Mouse (Mus musculus): ENCODE measurements around the gene Tmem88b. TPM values are rescaled to one million over a fixed set of nuclear protein-coding genes. Genes with fewer than 3 reads are reported as not detected.

The Tmem88b gene
- total and polyA plus RNA-seq, 2 experiments from 2014 or later, result 2.9 to 4.2 TPM

- no peak overlapping the region for H3K9ac ChIP-seq (replicated peaks; ENCODE audit: low read depth, low read length)
- DNase-seq (ENCODE audit: low spot score) (no peak), ATAC-seq (ENCODE audit: insufficient read depth, low read depth) (no peak)
- 86% methylated on average over 4 of the region's 4 CpGs for WGBS
- H3K9me3 ChIP-seq (replicated peaks; ENCODE audit: control insufficient read depth, low read length), result no peaks in the 10 kb centered on the region
- H3K4me2 ChIP-seq (ENCODE audit: low read depth, low read length), result no peak overlapping the region
- H3K36me3 ChIP-seq (replicated peaks; ENCODE audit: control insufficient read depth, insufficient read depth, low read length), result no peaks in the 10 kb centered on the region
- H3K4me3 ChIP-seq (ENCODE audit: low read depth, low read length), result no peak overlapping the region
- H3K27ac ChIP-seq (ENCODE audit: low read depth), result no peak overlapping the region
- no peaks in the 10 kb centered on the region for H3K27me3 ChIP-seq (ENCODE audit: control insufficient read depth, insufficient read depth, low read length)
- TF ChIP-seq EP300 (IDR thresholded peaks at IDR 0.05; ENCODE audit: low read depth) (no peak), CTCF (IDR thresholded peaks at IDR 0.05; ENCODE audit: low read depth) (no peak)
- H3K4me1 ChIP-seq (ENCODE audit: control insufficient read depth, insufficient read depth), result peaks cover 34% of the 10 kb centered on the region
Measured at GRCm38 (mm10) chr4:155779498-155779897, 6.2 kb downstream of the Tmem88b start.

GRCm38 (mm10) chr4:155777816-155778215, 7.9 kb downstream of the Tmem88b start:
- DNase-seq (ENCODE audit: low spot score), result no peak
- H3K4me3 ChIP-seq (ENCODE audit: low read depth, low read length), result no peak overlapping the region
- H3K36me3 ChIP-seq (replicated peaks; ENCODE audit: control insufficient read depth, insufficient read depth, low read length), result no peaks in the 10 kb centered on the region
- TF ChIP-seq CTCF (IDR thresholded peaks at IDR 0.05; ENCODE audit: low read depth), result no peak
- no peak for TF ChIP-seq EP300 (IDR thresholded peaks at IDR 0.05; ENCODE audit: low read depth)
- H3K9ac ChIP-seq (replicated peaks; ENCODE audit: low read depth, low read length), result no peak overlapping the region
- ATAC-seq (ENCODE audit: insufficient read depth, low read depth), result no peak
- H3K4me2 ChIP-seq (ENCODE audit: low read depth, low read length), result no peak overlapping the region
- peaks cover 29% of the 10 kb centered on the region for H3K4me1 ChIP-seq (ENCODE audit: control insufficient read depth, insufficient read depth)
- H3K27ac ChIP-seq (ENCODE audit: low read depth), result peak overlapping the region; percentile 58
- no peaks in the 10 kb centered on the region; the same call in 1 of the 2 replicates for H3K27me3 ChIP-seq (ENCODE audit: control insufficient read depth, insufficient read depth, low read length)
- no peaks in the 10 kb centered on the region for H3K9me3 ChIP-seq (replicated peaks; ENCODE audit: control insufficient read depth, low read length)
- WGBS, result 27% methylated on average over 2 of the region's 2 CpGs

GRCm38 (mm10) chr4:155776704-155777335, 8.9 kb downstream of the Tmem88b start:
- peak overlapping the region; percentile 61 for H3K27ac ChIP-seq (ENCODE audit: low read depth)
- ATAC-seq (ENCODE audit: insufficient read depth, low read depth) (no peak), DNase-seq (ENCODE audit: low spot score) (no peak)
- peaks cover 29% of the 10 kb centered on the region for H3K4me1 ChIP-seq (ENCODE audit: control insufficient read depth, insufficient read depth)
- 61% methylated on average over 2 of the region's 2 CpGs for WGBS
- H3K4me3 ChIP-seq (ENCODE audit: low read depth, low read length), result no peak overlapping the region
- H3K27me3 ChIP-seq (ENCODE audit: control insufficient read depth, insufficient read depth, low read length), result peaks cover 5% of the 10 kb centered on the region; the same call in 1 of the 2 replicates
- TF ChIP-seq EP300 (IDR thresholded peaks at IDR 0.05; ENCODE audit: low read depth), result no peak
- no peak for TF ChIP-seq CTCF (IDR thresholded peaks at IDR 0.05; ENCODE audit: low read depth)
- no peaks in the 10 kb centered on the region for H3K9me3 ChIP-seq (replicated peaks; ENCODE audit: control insufficient read depth, low read length)
- no peaks in the 10 kb centered on the region for H3K36me3 ChIP-seq (replicated peaks; ENCODE audit: control insufficient read depth, insufficient read depth, low read length)
- H3K9ac ChIP-seq (replicated peaks; ENCODE audit: low read depth, low read length), result no peak overlapping the region
- no peak overlapping the region for H3K4me2 ChIP-seq (ENCODE audit: low read depth, low read length)

- Histone ChIP-seq H3K4me3 (ENCODE audit: low read depth, low read length) (no peak overlapping the region), H3K27me3 (ENCODE audit: control insufficient read depth, insufficient read depth, low read length) (peaks cover 5% of the 10 kb centered on the region; the same call in 1 of the 2 replicates), H3K4me2 (ENCODE audit: low read depth, low read length) (no peak overlapping the region), H3K36me3 (replicated peaks; ENCODE audit: control insufficient read depth, insufficient read depth, low read length) (no peaks in the 10 kb centered on the region), H3K4me1 (ENCODE audit: control insufficient read depth, insufficient read depth) (peaks cover 29% of the 10 kb centered on the region), H3K27ac (ENCODE audit: low read depth) (peak overlapping the region; percentile 80), H3K9me3 (replicated peaks; ENCODE audit: control insufficient read depth, low read length) (no peaks in the 10 kb centered on the region), H3K9ac (replicated peaks; ENCODE audit: low read depth, low read length) (no peak overlapping the region)
- DNase-seq (ENCODE audit: low spot score) (no peak), ATAC-seq (ENCODE audit: insufficient read depth, low read depth) (no peak)
- WGBS, result 42% methylated on average over 3 of the region's 3 CpGs
- no peak for TF ChIP-seq CTCF (IDR thresholded peaks at IDR 0.05; ENCODE audit: low read depth)
- no peak for TF ChIP-seq EP300 (IDR thresholded peaks at IDR 0.05; ENCODE audit: low read depth)
Measured at GRCm38 (mm10) chr4:155775855-155776254, 9.8 kb downstream of the Tmem88b start.

- Histone ChIP-seq H3K4me3 (ENCODE audit: low read depth, low read length) (peak overlapping the region; percentile 40; the same call in 1 of the 2 replicates), H3K4me2 (ENCODE audit: low read depth, low read length) (peak overlapping the region; percentile 66), H3K27ac (ENCODE audit: low read depth) (peak overlapping the region; percentile 80), H3K9me3 (replicated peaks; ENCODE audit: control insufficient read depth, low read length) (no peaks in the 10 kb centered on the region), H3K36me3 (replicated peaks; ENCODE audit: control insufficient read depth, insufficient read depth, low read length) (no peaks in the 10 kb centered on the region), H3K27me3 (ENCODE audit: control insufficient read depth, insufficient read depth, low read length) (peaks cover 5% of the 10 kb centered on the region; the same call in 1 of the 2 replicates), H3K9ac (replicated peaks; ENCODE audit: low read depth, low read length) (peak overlapping the region; percentile 16; the same call in 1 of the 2 replicates), H3K4me1 (ENCODE audit: control insufficient read depth, insufficient read depth) (peaks cover 32% of the 10 kb centered on the region)
- peak; percentile 52 for DNase-seq (ENCODE audit: low spot score)
- WGBS, result 16% methylated on average over 9 of the region's 9 CpGs
- TF ChIP-seq EP300 (IDR thresholded peaks at IDR 0.05; ENCODE audit: low read depth), result peak; percentile 56; the same call in 1 of the 2 replicates
- no peak for TF ChIP-seq CTCF (IDR thresholded peaks at IDR 0.05; ENCODE audit: low read depth)
- ATAC-seq (ENCODE audit: insufficient read depth, low read depth), result peak; percentile 47
Measured at GRCm38 (mm10) chr4:155774971-155775740, 10.5 kb downstream of the Tmem88b start.

All from heart, postnatal 0 days (tissue).